Mouse (Mus musculus): Measurements from ENCODE around the gene Emcn.

Emcn gene

GRCm38 (mm10) chr3:137415451-137416086 lies 74.7 kb downstream of the Emcn start:
- no peak for DNase-seq

GRCm38 (mm10) chr3:137418636-137419035 lies 77.8 kb downstream of the Emcn start:
- DNase-seq, result no peak

- DNase-seq, result no peak
These were observed 88.6 kb downstream of the Emcn start for GRCm38 (mm10) chr3:137429516-137429915.

- no peak for DNase-seq
These were observed 124.2 kb downstream of the Emcn start for GRCm38 (mm10) chr3:137464902-137465629.

- no peak for DNase-seq
These were observed 125.1 kb downstream of the Emcn start for GRCm38 (mm10) chr3:137465953-137466352.

- no peak for DNase-seq
These were observed 125.9 kb downstream of the Emcn start for GRCm38 (mm10) chr3:137466766-137467165.

GRCm38 (mm10) chr3:137467386-137467785 lies 126.5 kb downstream of the Emcn start:
- no peak for DNase-seq

GRCm38 (mm10) chr3:137472145-137472544 lies 131.3 kb downstream of the Emcn start:
- no peak for DNase-seq

GRCm38 (mm10) chr3:137479761-137480339 lies 139.0 kb downstream of the Emcn start:
- no peak for DNase-seq

GRCm38 (mm10) chr3:137481157-137481556 lies 140.3 kb downstream of the Emcn start:
- DNase-seq, result no peak

Measured in kidney, adult 8-10 months (tissue).